Mouse (Mus musculus) ES-Bruce4 (cell line): ENCODE data around the gene Cfap44.

Experiments used
- CTCF ChIP-seq: IDR thresholded peaks from one replicate; pipeline ENCODE4 v1.8.1; 2011; ENCODE audit warnings: low read depth, low read length
- EP300 ChIP-seq: IDR thresholded peaks from 2 replicates; pipeline ENCODE4 v1.6.1; 2011; ENCODE audit warnings: low read depth, low read length; ENCODE audit not compliant: insufficient read depth
- POLR2A ChIP-seq: IDR thresholded peaks from one replicate; pipeline ENCODE4 v1.8.1; 2011; ENCODE audit warnings: low read length; ENCODE audit not compliant: insufficient read depth

- no peak for TF ChIP-seq CTCF
- TF ChIP-seq POLR2A, result no peak
- no peak for TF ChIP-seq EP300
These were observed 32.4 kb upstream of the Cfap44 start for GRCm38 (mm10) chr16:44361921-44362890.
